Mouse (Mus musculus) spleen, adult 12 weeks (tissue): Measurements from ENCODE around the gene Adcy6.

Source experiments
- DNase-seq: peaks from one replicate; pipeline ENCODE4 v3.0.0; 2022; ENCODE audit warnings: low spot score

Gene Adcy6

GRCm38 (mm10) chr15:98557186-98557585 is 52.7 kb downstream of the Adcy6 start:
- no peak for DNase-seq

- no peak for DNase-seq
Measured at GRCm38 (mm10) chr15:98555881-98556280, 54.0 kb downstream of the Adcy6 start.

- no peak for DNase-seq
Measured at GRCm38 (mm10) chr15:98552758-98553157, 57.1 kb downstream of the Adcy6 start.

GRCm38 (mm10) chr15:98546843-98547242 is 63.0 kb downstream of the Adcy6 start:
- no peak for DNase-seq

GRCm38 (mm10) chr15:98545151-98545550 is 64.7 kb downstream of the Adcy6 start:
- DNase-seq: no peak

- DNase-seq: no peak
Measured at GRCm38 (mm10) chr15:98543341-98543740, 66.5 kb downstream of the Adcy6 start.

- DNase-seq: no peak
Measured at GRCm38 (mm10) chr15:98541064-98541463, 68.8 kb downstream of the Adcy6 start.
